Mouse (Mus musculus) MEL (cell line): ENCODE data around the gene Tbc1d21.

Experiments
- CTCF ChIP-seq, 3 experiments: IDR thresholded peaks in 2 of 3; conservative IDR thresholded peaks in 1 of 3; 2 replicates each; pipeline ENCODE4 v1.5.1; 2011 to 2012; ENCODE audit warnings: low read length in 3 of 3, low read depth in 2 of 3, mild to moderate bottlenecking in 2 of 3, improper control_type of control experiment in 1 of 3, inconsistent platforms in 1 of 3, mixed read lengths in 1 of 3, moderate library complexity in 1 of 3; ENCODE audit not compliant: control insufficient read depth in 1 of 3, insufficient read depth in 1 of 3, poor library complexity in 1 of 3, severe bottlenecking in 1 of 3
- EP300 ChIP-seq, 2 experiments: IDR thresholded peaks; 2 replicates each; pipeline ENCODE4 v1.6.1; 2011; ENCODE audit warnings: improper control_type of control experiment in 2 of 2, low read length in 2 of 2, low read depth in 1 of 2, mild to moderate bottlenecking in 1 of 2
- JUND ChIP-seq: IDR thresholded peaks from 2 replicates; pipeline ENCODE4 v1.6.1; 2011; ENCODE audit warnings: low read depth, mild to moderate bottlenecking, improper control_type of control experiment, low read length
- MAFK ChIP-seq: IDR thresholded peaks from 2 replicates; pipeline ENCODE4 v1.6.1; 2011; ENCODE audit warnings: low read depth, mild to moderate bottlenecking, low read length, improper control_type of control experiment, borderline replicate concordance
- MAX ChIP-seq: IDR thresholded peaks from 2 replicates; pipeline ENCODE4 v1.6.1; 2011; ENCODE audit warnings: low read length, improper control_type of control experiment
- MAZ ChIP-seq: IDR thresholded peaks from 2 replicates; pipeline ENCODE4 v1.6.1; 2012; ENCODE audit warnings: low read depth, mild to moderate bottlenecking, inconsistent platforms, low read length, improper control_type of control experiment
- MXI1 ChIP-seq: IDR thresholded peaks from 2 replicates; pipeline ENCODE4 v1.6.1; 2011; ENCODE audit warnings: mild to moderate bottlenecking, low read depth, low read length, improper control_type of control experiment
- MYC ChIP-seq: IDR thresholded peaks from 2 replicates; pipeline ENCODE4 v1.6.1; 2011; ENCODE audit warnings: low read depth, mild to moderate bottlenecking, low read length, improper control_type of control experiment, moderate library complexity
- POLR2A ChIP-seq, 2 experiments: IDR thresholded peaks; 2 replicates each; pipeline ENCODE4 v1.6.1; 2011 to 2012; ENCODE audit warnings: low read length in 2 of 2, mild to moderate bottlenecking in 2 of 2, control low read depth in 1 of 2, improper control_type of control experiment in 1 of 2, low read depth in 1 of 2, moderate library complexity in 1 of 2; ENCODE audit not compliant: control insufficient read depth in 1 of 2, insufficient read depth in 1 of 2, poor library complexity in 1 of 2
- ZKSCAN1 ChIP-seq: IDR thresholded peaks from 2 replicates; pipeline ENCODE4 v1.6.1; 2012; ENCODE audit warnings: low read depth, mild to moderate bottlenecking, inconsistent platforms, low read length, improper control_type of control experiment, moderate library complexity
- ZMIZ1 ChIP-seq: IDR thresholded peaks from 2 replicates; pipeline ENCODE4 v1.6.1; 2012; ENCODE audit warnings: low read depth, mild to moderate bottlenecking, inconsistent platforms, low read length, improper control_type of control experiment, moderate library complexity

DNA sequence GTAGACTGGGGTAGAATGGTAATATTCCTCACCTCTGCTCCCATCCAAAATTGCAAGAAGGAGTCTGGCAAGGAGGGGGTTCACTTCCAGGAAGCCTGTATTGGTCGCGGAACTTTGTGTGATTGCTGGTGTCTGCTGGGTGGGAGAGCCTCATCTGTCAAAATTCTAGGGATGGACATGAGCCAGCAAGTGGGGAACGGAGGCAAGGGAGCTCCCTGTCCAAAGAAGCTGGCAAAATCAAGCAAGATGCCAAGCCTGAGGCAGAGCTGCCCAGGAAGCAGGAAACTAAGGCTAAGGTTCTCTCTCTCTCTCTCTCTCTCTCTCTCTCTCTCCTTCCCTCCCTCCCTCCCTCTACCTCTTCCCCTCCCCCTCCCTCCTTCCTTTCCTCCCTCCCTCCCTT lies 52.9 kb downstream of the Tbc1d21 start:
- TF ChIP-seq MAX (no peak), POLR2A (IDR thresholded peaks at IDR 0.05; ENCODE audit: control insufficient read depth in 1 of 2, insufficient read depth in 1 of 2, low read depth in 1 of 2, low read length in 2 of 2, poor library complexity in 1 of 2) (no peak), CTCF (IDR thresholded peaks at IDR 0.05 in 2 of 3, conservative IDR thresholded peaks at IDR 0.05 in 1 of 3; ENCODE audit: control insufficient read depth in 1 of 3, insufficient read depth in 1 of 3, low read depth in 2 of 3, low read length in 3 of 3, poor library complexity in 1 of 3, severe bottlenecking in 1 of 3) (no peak), ZKSCAN1 (no peak), MAFK (no peak), ZMIZ1 (no peak), MAZ (no peak), MYC (no peak), EP300 (IDR thresholded peaks at IDR 0.05; ENCODE audit: low read depth in 1 of 2, low read length in 2 of 2) (no peak), MXI1 (no peak), JUND (no peak)
